Mouse (Mus musculus) neural tube, embryonic 14.5 days (tissue): ENCODE measurements around the gene Ttc21a. TPM values are rescaled to one million over a fixed set of nuclear protein-coding genes. Genes with fewer than 3 reads are reported as not detected.

Source experiments
- ATAC-seq: fragments of 200-750 bp; cut with Nextera tagmentation; 2 replicates; pipeline ENCODE4 v1.8.0; 2017; ENCODE audit warnings: low read depth, mild to moderate bottlenecking, moderate TSS enrichment, moderate library complexity
- H3K27ac ChIP-seq: fragments of 300-500 bp; sonication (generic); 2 replicates; pipeline ENCODE4 v1.5.1; 2014; ENCODE audit warnings: low read depth, mild to moderate bottlenecking, control low read depth, low read length, moderate library complexity, mixed read lengths
- H3K27me3 ChIP-seq: fragments of 300-500 bp; sonication (generic); 2 replicates; pipeline ENCODE4 v1.6.1; 2014; ENCODE audit warnings: low read length; ENCODE audit not compliant: control insufficient read depth, insufficient read depth
- H3K36me3 ChIP-seq: fragments of 300-500 bp; sonication (generic); 2 replicates; pipeline ENCODE4 v1.6.1; 2014; ENCODE audit warnings: low read length, mixed read lengths; ENCODE audit not compliant: control insufficient read depth, insufficient read depth
- H3K4me1 ChIP-seq: fragments of 300-500 bp; sonication (generic); 2 replicates; pipeline ENCODE4 v1.6.1; 2014; ENCODE audit warnings: low read length; ENCODE audit not compliant: control insufficient read depth, insufficient read depth
- H3K4me2 ChIP-seq: fragments of 300-500 bp; sonication (generic); 2 replicates; pipeline ENCODE4 v1.6.1; 2014; ENCODE audit warnings: mild to moderate bottlenecking, low read depth, low read length, control low read depth
- H3K4me3 ChIP-seq: fragments of 300-500 bp; sonication (generic); 2 replicates; pipeline ENCODE4 v1.5.1; 2014; ENCODE audit warnings: low read depth, low read length, control low read depth, mixed read lengths
- H3K9ac ChIP-seq: fragments of 300-500 bp; sonication (generic); replicated peaks from 2 replicates; pipeline ENCODE4 v1.6.1; 2014; ENCODE audit warnings: low read depth, mild to moderate bottlenecking, control low read depth, low read length, mixed read lengths
- H3K9me3 ChIP-seq: fragments of 300-500 bp; sonication (generic); 2 replicates; pipeline ENCODE4 v1.6.1; 2016; ENCODE audit warnings: low read length; ENCODE audit not compliant: control insufficient read depth
- WGBS: fragments of 180-500 bp; shearing (Covaris S2); extraction: QIAGEN DNeasy Blood & Tissue Kit; methylation state at CpG from one replicate; pipeline ENCODE4 v1.1.7; 2014; 5-methylcytosine and 5-hydroxymethylcytosine counted together
- polyA plus RNA-seq: library from polyadenylated mRNA; unstranded; fragments of >200 nt; fragmentation: Nextera tagmentation; extraction: Ambion mirVana; gene quantifications from 2 replicates; pipeline ENCODE4 v1.2.1, GENCODE M21; 2014

Gene Ttc21a
- polyA plus RNA-seq, 1 experiment from 2014 or later = 0.74 TPM

DNA sequence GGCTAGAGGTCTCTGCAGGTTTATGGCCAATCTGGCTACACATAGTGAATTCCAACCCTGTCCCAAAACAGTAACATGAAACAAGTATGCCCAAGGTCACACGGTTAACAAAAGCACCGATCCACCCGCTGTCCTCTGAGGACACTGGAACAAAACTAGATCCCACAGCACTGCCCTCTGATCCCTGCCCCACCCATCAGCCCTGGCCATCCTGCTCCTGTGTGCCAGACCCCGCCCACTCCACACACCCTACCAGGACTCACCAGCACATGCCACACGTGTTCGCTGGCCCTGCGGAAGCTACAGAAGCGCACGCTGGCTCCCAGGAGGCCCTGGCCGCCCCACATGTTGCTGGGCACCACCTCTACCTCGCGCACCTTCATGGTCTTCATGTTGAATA lies 5.0 kb upstream of the Ttc21a start:
- Histone ChIP-seq H3K4me2 (no peak overlapping the region), H3K27me3 (no peaks in the 10 kb centered on the region), H3K36me3 (peaks cover 18% of the 10 kb centered on the region; the same call in 1 of the 2 replicates), H3K9me3 (no peaks in the 10 kb centered on the region), H3K4me1 (peaks cover 6% of the 10 kb centered on the region; the same call in 1 of the 2 replicates), H3K9ac (no peak overlapping the region), H3K27ac (no peak overlapping the region), H3K4me3 (no peak overlapping the region)
- no peak for ATAC-seq
- 91% methylated on average over 12 of the region's 12 CpGs for WGBS

DNA sequence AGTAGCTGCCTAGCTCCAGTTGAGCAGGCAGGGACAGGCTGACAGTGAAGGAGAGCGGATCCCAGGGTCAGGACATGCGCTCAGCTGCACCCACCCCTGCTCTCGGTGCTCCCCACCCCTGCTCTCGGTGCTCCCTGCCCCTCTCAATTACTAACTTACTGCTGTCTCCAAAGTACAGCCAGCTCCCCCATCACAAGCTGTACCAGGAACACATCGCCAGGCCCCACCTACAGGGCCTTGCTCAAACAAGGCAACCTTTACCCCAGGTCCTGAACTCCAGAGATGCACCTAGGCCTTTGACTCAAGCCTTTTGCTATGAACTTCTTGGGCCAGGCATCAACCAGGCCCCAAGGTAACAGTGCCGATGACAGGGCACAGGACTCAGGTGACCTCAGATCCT lies 3.7 kb upstream of the Ttc21a start:
- no peak overlapping the region for H3K4me3 ChIP-seq
- 0 out of 2 replicates have a peak, but pooled peaks cover 9% of the 10 kb centered on the region for H3K36me3 ChIP-seq
- no peak overlapping the region for H3K9ac ChIP-seq
- H3K27ac ChIP-seq = no peak overlapping the region
- no peak overlapping the region for H3K4me2 ChIP-seq
- H3K9me3 ChIP-seq = no peaks in the 10 kb centered on the region
- no peak for ATAC-seq
- H3K27me3 ChIP-seq = no peaks in the 10 kb centered on the region
- WGBS = 86% methylated on average over 6 of the region's 6 CpGs
- peaks cover 6% of the 10 kb centered on the region; the same call in 1 of the 2 replicates for H3K4me1 ChIP-seq

DNA sequence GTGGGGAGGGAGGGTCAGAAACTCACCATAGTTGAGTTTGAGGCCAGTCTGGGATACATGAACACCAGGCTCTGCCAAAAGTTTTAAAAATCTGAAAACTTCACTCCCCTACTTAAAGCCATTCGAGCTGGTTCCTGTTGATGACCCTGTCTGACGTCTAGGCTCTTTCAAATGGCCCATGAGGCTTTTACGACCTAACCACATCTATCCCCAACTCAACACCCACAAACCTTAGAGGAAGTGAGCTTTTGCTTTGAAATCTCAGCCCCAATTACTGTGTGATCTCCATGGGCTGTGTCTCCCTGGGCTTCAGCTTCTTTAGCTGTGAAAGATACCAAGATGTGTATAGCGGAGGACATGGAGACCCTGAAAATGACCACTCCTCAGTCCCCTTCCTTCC lies 1.1 kb downstream of the Ttc21a start:
- Histone ChIP-seq H3K27ac (no peak overlapping the region), H3K36me3 (no peaks in the 10 kb centered on the region), H3K27me3 (no peaks in the 10 kb centered on the region), H3K4me3 (no peak overlapping the region), H3K4me1 (peaks cover 6% of the 10 kb centered on the region; the same call in 1 of the 2 replicates), H3K4me2 (no peak overlapping the region), H3K9me3 (no peaks in the 10 kb centered on the region), H3K9ac (no peak overlapping the region)
- WGBS = 66% methylated on average over 4 of the region's 4 CpGs
- no peak for ATAC-seq

DNA sequence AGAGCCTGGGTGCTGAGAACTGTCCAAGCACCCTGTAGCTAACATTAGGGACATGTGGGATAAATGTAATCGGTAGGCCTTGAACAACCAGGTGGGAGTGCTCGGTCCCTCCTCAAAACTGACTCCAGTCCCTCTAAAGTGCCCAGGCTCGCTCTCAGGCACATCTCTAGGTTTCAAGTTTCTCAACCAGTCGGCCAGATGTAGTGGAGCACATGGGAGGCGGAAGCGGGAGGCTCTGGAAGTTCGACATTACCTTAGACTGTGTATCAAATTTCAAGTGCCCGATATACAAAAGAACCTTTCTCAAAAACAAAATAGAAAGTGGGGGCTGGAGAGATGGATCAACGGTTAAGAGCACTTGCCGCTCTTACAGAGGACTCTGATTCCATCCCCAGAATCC lies 2.2 kb downstream of the Ttc21a start:
- no peak for ATAC-seq
- no peak overlapping the region for H3K4me3 ChIP-seq
- H3K4me1 ChIP-seq = peaks cover 6% of the 10 kb centered on the region; the same call in 1 of the 2 replicates
- no peak overlapping the region for H3K9ac ChIP-seq
- no peaks in the 10 kb centered on the region for H3K27me3 ChIP-seq
- no peaks in the 10 kb centered on the region for H3K9me3 ChIP-seq
- H3K27ac ChIP-seq = no peak overlapping the region
- H3K36me3 ChIP-seq = no peaks in the 10 kb centered on the region
- 86% methylated on average over 10 of the region's 10 CpGs for WGBS
- H3K4me2 ChIP-seq = no peak overlapping the region

DNA sequence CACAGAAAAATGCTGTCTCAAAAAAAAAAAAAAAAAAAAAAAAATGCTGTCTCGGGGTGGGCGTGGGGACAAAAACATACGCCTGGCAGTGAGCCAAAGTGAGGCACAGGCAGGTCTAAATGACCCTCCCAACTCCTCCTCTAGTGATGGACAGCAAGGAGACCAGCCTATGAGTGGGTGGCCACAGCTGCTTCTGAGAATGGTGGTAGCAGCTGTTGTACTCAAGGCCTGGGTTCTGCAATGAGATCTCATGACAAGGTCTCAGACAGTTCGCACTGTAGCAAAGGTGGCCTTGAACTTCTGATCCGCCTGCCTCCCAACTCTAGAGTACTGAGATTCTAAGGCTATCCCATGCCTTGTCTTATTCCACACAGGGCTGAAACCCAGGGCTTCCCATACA lies 4.0 kb downstream of the Ttc21a start:
- 83% methylated on average over 5 of the region's 5 CpGs for WGBS
- no peak overlapping the region for H3K4me2 ChIP-seq
- no peak overlapping the region for H3K9ac ChIP-seq
- no peak for ATAC-seq
- no peaks in the 10 kb centered on the region for H3K9me3 ChIP-seq
- no peaks in the 10 kb centered on the region for H3K36me3 ChIP-seq
- H3K27me3 ChIP-seq = no peaks in the 10 kb centered on the region
- H3K27ac ChIP-seq = no peak overlapping the region
- peaks cover 3% of the 10 kb centered on the region; the same call in 1 of the 2 replicates for H3K4me1 ChIP-seq
- no peak overlapping the region for H3K4me3 ChIP-seq

DNA sequence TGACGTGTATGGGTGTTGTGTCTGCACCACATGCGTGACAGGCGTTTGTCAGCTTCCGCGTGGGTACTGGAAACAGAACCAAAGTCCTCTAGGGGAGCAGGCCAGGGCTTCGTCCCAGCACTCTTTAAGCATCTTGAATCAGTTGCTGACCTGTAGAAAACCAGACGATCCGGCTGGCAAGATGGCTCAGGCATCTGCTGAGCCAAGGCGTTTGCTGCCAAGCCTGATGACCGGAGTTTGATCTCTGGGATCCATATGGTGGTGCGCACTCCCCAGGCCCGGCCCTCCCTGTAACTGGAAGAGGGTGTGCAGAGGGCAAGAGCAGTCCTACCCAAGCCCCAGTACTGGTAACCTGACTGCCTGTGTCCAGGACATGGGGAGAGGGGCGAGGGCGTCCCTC lies 4.5 kb downstream of the Ttc21a start:
- H3K9ac ChIP-seq = no peak overlapping the region
- 87% methylated on average over 14 of the region's 14 CpGs for WGBS
- no peak overlapping the region for H3K4me2 ChIP-seq
- no peak overlapping the region for H3K27ac ChIP-seq
- H3K4me3 ChIP-seq = no peak overlapping the region
- H3K4me1 ChIP-seq = no peaks in the 10 kb centered on the region
- no peaks in the 10 kb centered on the region for H3K36me3 ChIP-seq
- H3K9me3 ChIP-seq = no peaks in the 10 kb centered on the region
- ATAC-seq = no peak
- H3K27me3 ChIP-seq = no peaks in the 10 kb centered on the region

DNA sequence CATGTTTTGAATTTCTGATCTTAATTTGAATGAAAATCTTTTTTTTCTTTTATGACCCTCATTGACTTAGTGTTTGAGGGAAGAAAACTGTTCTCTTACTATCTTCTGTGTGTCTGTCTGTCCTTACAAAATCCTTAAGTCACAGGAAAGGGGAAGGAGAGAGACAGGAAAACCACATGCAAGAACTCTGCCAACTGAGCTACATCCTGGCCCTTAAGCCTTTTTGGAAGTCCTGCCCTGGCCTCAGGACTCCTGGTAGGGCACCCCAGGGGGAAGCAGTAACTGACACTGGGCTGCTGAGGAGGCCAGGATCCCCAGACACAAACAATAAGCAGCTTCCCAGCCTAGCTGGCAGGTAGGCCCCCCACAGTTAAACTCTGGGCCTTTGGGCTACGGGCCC lies 5.9 kb downstream of the Ttc21a start:
- Histone ChIP-seq H3K4me1 (no peaks in the 10 kb centered on the region), H3K27me3 (no peaks in the 10 kb centered on the region), H3K4me3 (no peak overlapping the region), H3K9ac (no peak overlapping the region), H3K36me3 (no peaks in the 10 kb centered on the region), H3K9me3 (no peaks in the 10 kb centered on the region), H3K27ac (no peak overlapping the region), H3K4me2 (no peak overlapping the region)
- WGBS = 86% methylated on average over 1 of the region's 1 CpGs
- ATAC-seq = no peak

DNA sequence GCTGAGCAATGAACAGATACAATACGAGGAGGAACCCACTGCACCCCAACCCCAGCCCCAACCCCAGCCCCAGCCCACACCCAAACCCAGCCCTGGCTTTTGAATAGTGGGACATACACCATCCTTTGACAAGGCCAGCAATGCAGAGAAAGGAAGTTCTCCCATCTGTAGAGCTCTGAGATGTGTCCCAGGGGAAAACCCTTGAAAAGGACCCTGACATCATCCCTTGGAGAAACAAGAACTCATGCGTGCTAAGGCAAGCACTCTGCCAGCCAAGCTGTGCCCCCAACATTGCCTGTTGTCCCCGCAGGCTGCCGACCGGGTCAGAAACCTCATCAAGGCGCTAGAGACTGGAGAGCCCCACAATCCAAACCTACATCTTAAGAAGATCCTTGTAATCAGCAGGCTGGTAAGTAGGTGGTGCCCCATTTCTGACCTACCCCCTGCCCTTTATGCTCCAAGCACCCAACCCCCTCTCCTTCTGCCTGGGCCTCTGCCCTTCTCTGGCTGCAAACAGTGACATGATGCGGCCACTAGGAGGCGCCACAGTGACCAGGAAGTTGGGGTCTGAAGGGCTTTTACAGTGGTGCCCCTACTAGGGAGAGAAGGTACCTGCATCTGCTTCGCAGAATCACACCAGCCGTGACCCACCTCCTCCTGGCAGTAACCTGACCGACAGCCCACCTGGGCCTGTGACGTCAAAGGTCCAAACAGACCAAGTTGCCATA lies 7.9 kb downstream of the Ttc21a start:
- Histone ChIP-seq H3K36me3 (no peaks in the 10 kb centered on the region), H3K27me3 (no peaks in the 10 kb centered on the region), H3K9ac (no peak overlapping the region), H3K27ac (no peak overlapping the region), H3K4me2 (no peak overlapping the region), H3K4me1 (no peaks in the 10 kb centered on the region), H3K9me3 (no peaks in the 10 kb centered on the region), H3K4me3 (no peak overlapping the region)
- 75% methylated on average over 12 of the region's 12 CpGs for WGBS
- no peak for ATAC-seq

DNA sequence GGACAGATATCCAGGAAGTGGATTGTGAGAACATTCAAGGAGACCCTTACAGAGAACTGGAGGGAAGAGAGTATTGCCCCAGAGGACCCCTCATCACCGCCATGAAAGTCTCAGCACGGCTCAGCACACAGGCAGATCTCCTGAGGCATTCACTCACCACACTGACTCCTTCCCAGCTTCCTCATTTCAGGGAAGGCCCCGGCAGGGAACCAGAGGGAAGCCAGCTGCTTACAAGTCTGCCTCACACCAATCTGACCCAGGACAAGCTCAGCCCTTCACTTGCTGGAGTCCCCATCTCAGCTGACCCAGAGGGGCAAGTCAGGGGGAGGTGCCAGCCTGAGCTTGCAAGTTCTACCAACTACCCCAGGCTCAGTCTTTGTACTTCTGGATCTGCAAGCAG lies 11.4 kb downstream of the Ttc21a start:
- H3K4me3 ChIP-seq = no peak overlapping the region
- H3K27me3 ChIP-seq = no peaks in the 10 kb centered on the region
- ATAC-seq = no peak
- 64% methylated on average over 3 of the region's 3 CpGs for WGBS
- H3K4me1 ChIP-seq = no peaks in the 10 kb centered on the region
- no peaks in the 10 kb centered on the region for H3K9me3 ChIP-seq
- no peaks in the 10 kb centered on the region for H3K36me3 ChIP-seq
- no peak overlapping the region for H3K4me2 ChIP-seq
- H3K9ac ChIP-seq = no peak overlapping the region
- H3K27ac ChIP-seq = no peak overlapping the region
